Mouse (Mus musculus) ES-CJ7 (cell line): ENCODE results near the gene Agap2.
"Not testable (repeated sequence)": the region's sequence is repeated elsewhere in the genome, so short reads cannot be mapped to it uniquely, and the experiment has no call there.

Experiments
- DNase-seq: peaks from one replicate; pipeline ENCODE4 v3.0.0; 2011; ENCODE audit warnings: low read depth, low spot score

Gene Agap2

DNA sequence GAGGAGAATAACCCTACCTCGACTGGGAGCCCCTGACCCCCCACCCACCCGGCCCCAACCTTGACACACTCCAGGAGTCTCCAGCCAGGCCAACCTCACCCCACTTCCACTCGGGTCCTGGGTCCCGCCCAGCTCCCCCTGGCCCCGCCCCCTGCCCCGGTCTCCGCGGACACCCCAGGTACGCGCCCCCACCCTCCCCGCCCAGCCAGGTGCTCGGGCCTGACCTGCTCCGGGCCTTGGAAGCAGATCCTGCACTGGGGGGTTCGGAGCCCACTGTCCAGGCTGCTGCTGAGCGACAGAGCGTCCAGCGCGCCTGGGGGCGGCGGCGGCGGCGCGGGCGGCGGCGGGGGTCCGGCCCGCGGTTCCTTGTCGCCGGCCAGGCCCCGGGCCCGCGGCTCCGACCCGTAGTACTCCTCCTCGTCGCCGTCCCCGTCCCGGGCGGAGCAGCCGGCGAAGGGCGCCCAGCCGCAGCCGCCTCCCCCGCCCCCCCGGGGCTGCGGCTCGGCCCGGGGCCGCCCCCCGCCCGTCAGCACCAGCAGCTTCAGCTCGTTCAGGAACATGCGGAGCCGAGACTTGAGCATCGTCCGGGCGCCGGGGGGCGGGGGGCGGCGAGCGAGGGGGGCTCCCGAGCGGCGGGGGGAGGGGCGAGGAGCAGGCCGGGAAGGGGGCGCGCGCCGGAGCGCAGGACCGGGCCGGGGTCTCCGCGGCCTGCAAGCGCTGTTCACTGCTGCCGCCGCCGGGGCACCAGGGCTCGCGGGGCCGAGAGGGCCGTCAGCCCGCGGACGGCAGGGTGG, 15.7 kb upstream of the Agap2 start:
- no peak for DNase-seq

DNA sequence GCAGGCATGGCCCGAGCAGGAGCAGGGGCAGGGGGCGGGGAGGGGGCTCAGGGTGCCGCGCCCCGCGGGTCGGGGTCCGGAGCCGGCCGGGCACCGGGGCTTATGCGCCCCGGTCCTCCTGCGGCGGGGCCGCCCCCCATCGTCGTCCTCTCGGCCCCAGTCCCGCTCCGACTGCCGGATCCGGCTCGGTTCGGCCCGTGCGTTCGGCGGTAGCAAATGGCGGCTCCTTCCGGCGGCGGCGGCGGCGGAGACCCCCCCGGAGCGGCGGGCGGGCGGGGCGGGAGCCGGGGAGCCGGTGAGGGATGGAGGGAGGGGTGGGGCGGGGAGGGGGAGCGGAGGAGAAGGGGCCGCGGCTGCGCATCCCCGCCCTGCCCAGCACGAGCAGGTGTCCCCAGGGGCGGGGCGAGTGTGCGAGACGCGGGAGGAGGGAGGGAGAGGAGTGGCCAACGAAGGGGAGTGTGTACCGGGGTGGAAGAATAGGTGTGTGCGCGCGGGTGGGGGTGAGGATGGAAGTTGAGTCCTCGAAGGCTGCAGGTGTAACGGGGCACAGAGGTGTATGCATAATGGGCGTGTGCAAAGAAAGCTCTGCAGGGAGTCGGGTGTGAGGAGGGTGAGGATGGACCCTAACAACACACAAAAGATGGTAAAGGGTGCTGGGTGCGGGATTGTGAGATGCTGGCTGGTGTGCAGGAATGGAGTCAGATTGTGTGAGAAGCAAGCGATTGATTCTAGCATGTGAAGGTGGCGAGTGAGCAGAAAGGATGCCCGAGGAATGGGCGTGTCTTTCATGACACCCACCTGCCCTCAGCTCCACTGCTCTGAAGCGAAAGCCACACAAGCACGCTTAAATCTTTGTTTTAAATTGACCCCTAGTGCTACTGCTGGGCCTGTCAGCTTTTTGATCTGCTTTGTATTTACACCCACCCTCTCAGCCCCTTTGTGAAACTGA, 14.8 kb upstream of the Agap2 start, which contains the start of gene March9:
March9 (minus strand) TSS at position 217 of the 949 bp plus-strand sequence.
- peak; percentile 81 for DNase-seq

DNA sequence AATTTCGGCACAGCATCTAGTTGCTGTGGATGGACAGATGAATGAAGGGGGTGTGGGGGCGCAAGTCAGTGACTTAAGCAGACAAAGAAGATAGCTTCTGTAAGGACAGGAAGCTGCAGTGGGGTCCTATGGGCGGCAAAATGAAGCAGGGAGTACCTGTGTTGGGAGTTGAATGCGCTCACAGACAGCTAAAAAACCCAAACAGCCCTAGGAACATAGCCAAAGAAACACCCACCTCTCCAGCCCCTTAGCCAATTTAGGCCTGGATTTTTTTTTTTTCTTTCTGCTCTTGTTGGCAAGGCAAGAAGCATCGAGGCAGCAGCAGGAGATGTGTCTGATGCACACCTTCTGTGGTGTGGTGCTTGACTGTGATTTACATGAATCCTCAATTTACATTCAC, 14.0 kb upstream of the Agap2 start:
- DNase-seq, result no peak

DNA sequence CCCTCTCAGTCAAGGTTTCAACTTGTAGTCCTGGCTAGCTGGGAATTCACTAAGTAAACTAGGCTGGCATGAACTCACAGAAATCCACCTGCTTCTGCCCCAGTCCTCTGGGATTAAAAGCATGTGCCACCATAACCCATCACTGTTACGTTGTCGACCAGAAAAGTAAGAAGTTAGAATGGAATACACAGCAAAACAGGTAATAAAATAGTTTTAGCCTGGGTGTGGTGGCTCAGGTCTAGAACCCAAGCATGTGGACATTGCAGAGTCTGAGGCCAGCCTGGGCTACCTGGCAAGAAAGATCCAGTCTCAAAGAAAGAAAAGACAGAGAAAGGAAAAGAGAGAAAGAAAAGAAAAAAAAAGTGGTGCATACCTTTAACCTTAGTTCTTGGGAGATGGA, 13.6 kb upstream of the Agap2 start:
- DNase-seq, result no peak

DNA sequence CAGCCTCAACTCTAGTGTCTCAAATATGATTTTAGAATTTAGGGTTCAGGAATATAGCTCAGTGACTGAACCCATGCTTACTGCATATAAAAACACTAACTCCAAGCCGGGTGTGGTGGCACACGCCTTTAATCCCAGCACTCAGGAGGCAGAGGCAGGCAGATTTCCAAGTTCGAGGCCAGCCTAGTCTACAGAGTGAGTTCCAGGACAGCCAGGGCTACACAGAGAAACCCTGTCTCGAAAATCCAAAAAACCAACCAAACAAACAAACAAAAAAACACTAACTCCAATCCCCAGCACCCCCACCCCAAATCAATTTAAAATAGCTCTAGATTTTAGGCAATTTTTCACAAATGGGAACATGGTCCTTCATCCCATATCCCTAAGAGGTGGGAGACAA, 13.0 kb upstream of the Agap2 start:
- not testable (repeated sequence) for DNase-seq

DNA sequence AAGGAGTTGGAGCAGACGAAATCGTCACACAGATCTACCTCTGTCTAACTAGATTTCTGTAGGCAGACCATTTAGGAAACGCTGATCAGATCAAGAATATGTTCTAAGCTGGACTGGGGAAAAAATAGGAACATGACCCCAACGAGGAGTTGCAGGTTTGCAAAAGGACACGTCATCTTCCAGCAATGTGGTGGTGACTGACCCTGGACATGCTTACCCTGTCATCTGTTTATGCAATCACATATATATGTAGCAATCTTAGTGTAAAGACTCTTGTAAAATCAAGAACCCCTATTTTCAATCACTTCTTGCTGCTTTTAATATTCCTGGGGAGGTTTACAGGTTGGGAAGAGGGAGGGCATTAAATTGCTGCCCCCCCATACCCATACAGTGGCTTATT, 12.6 kb upstream of the Agap2 start:
- DNase-seq, result no peak

DNA sequence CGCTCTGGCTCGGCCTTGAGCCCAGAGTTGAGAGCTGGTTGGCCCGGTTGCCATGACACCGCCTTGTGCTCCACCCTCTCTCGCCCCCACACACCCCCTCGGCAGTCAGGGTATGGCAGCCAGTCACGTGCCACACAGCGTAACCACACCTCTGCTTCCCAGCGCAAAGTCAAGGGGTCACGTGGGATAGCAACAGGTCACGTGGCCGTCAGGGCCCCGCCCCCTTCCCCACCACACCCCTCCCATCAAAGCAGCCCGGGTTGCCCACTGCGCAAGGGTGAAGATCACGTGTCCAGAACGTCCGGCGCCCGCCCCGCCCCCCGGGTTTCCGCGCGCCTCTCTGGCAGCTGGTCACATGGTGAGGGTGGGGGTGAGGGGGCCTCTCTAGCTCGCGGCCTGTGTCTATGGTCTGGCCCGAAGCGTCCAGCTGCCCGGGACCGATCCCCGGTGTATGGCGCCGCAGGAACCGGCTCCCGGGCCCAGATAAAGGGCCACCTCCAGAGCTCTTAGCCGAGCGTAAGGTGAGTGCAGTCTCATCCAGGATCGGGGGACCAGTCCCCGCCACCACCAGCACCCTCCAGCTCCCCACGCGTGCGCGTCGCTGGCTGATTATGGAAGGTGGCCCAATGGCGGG, 11.7 kb upstream of the Agap2 start, which contains the start of gene Cdk4:
Cdk4 (plus strand) TSS at position 296 of the 634 bp plus-strand sequence.
- peak; percentile 100 for DNase-seq

DNA sequence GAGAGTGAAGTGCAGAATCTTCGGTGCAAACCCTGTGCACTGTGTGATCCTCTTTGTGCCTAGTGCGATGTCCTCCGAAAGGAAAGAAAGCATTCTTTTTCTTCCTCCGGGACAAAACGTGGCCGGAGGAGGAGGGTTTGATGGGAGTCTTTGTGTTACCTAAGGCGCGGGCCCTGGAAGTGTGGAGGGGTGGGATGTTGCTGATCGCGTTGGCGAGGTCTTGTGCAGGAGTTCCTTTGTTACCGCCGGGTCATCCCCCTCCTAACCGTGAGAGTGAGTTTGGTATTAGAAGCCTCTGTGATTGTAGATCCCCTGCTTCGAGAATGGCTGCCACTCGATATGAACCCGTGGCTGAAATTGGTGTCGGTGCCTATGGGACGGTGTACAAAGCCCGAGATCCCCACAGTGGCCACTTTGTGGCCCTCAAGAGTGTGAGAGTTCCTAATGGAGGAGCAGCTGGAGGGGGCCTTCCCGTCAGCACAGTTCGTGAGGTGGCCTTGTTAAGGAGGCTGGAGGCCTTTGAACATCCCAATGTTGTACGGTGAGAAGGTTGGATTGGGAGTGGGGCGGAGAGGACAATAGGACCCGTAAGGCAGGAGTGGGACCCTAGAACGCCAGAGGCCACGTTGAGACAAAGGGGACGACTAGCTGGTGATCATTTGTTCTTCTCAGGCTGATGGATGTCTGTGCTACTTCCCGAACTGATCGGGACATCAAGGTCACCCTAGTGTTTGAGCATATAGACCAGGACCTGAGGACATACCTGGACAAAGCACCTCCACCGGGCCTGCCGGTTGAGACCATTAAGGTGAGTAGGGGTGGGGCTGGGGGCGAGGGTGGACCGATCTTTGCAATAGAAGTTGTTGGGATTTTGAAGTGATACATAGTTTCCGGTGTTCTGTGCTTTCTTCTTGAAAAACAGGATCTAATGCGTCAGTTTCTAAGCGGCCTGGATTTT, 10.9 kb upstream of the Agap2 start:
- DNase-seq, result no peak

DNA sequence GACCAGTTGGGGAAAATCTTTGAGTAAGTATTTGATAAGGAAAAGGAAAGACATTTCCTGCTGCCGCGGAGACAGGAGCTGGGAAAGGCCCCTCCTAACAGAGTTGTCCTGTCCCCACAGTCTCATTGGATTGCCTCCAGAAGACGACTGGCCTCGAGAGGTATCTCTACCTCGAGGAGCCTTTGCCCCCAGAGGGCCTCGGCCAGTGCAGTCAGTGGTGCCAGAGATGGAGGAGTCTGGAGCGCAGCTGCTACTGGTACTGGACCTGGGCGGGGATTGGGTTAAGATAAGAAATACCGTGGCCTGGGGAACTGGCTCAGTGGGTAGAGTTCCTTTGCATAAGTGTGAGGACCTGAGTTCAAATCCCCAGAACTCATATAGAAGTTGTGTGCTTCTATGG, 9.1 kb upstream of the Agap2 start:
- DNase-seq, result no peak

DNA sequence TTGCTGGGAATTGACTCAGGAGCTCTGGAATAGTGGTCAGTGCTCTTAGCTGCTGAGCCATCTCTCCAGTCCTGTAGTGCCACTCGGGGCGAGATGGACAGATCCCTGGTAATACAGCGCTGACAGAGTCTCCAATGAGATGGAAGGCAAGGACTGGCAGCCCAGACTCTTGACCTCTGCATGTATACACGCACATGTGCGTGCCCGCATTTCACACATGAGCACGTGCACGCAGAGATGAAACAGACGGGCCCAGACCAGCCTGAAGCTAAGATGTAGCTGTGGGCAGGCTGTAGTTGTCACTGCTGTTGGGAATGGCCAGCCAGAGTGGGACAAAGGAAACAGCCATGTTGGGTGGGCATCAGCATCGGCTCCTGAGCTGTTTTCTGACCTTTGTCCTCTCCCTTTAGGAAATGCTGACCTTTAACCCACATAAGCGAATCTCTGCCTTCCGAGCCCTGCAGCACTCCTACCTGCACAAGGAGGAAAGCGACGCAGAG, 8.5 kb upstream of the Agap2 start:
- DNase-seq, result no peak

DNA sequence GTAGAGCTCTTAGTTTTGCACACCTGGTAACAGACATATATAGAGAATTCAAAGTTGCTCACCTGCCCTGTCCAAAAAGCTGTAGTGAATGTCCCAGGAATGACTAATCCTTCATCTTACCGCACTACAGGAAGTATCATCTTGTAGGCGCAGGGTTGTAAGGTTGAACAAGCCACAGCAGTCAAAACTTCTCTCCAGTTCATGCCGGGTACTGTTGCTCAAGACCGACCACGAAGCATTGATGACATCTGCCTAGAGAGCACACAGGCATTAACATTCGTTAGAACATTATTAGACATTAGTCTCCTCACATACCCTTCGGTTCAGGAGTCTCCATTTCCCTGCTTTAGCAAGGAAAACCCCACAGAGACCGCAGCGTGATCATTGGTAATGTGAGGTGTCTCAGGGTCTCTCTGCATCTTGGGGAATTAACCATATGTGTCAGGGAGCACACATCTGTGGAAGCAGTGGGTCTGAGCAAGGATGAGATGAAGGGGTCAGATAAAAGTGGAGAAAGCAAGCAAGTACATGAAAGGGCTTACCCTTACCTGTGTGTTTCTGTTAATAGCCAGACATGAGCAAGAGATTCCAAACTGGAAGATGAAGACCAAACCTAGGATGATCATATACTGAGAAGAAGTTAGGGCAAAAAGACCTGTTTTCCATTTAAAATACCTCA, 6.6 kb upstream of the Agap2 start:
- DNase-seq, result no peak

DNA sequence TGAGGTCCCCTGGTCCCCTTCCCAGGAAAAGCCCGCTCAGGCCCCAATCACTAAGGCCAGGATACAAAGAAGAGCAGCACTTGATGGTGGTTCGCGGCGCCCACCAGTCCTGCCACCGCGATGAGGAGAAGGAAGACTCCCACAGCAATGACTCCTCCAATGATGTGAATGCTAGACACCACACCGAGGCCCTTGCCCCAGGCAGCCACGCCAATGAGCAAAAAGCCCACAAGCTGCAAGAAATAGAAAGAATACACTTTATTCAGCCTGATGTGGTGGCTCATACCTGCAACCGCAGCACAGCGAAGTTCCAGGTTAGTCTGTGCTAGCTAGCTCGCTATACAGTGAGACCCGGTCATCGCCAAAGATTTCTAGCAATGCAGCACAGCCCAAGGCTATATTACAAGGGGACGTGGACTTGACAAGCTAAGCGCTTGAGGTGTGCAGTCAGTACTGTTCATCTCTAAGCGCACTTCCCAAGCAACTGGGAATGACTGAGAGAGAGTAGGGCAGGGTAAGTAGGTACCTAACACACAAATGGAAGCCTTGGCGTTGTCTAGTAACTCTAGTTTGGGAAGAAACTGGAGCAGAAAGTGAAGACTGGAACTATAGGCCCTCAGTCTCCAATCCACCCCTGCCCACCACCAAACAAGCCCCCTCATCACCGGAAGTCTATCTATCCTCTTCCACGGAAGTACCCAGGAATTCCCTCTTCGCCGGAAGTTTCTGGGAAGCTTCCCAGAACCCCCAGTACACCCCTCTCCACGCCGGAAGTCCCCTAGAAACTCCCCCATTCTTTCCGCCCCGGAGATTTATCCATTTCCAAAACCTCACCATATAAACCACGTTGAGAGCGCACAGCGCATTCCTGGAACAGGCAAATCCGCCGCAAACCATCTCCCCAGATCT, 5.5 kb upstream of the Agap2 start:
- DNase-seq, result peak; percentile 75

DNA sequence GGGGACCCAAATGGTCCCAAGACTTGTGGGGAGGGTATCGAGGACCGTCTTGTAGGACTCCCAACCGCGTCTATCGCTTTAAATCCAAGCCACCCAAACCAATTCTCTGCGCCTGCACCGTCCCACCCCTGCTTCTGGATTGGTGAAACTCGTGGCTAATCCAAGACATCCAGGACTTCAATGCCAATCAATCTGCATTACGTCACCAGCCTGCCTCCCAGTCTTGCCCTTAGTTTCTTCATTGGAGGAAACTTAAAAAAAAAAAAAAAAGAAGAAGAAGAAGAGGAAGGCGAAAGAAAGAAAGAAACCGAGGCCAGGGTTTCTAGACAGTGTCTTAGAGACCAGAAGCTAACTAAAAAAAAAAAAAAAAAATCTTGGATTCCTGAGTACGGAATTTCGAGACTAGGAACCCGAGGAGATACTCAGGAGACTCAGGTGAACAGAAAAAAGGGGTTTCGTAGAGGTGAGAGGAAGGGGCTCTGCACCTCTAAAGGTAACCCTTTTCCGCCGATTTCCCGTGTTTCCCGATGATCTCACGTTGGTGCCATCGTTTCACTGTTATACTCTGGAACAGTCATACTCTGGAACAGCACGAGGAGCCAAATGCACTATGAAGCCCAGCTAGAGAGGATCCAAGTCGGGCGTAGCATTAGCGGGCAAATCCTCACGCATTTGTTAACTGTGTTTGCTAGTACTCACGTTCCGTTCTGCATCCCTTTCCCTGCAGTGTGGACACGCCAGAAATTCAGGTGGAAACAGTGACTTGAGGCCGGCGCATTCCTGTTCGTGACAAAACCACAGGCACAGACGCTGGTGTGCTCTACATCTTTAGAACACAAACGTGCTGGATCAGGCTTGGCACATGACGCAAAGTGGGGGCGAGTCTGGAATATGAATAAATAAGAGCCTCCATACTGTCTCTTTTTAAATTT, 4.6 kb upstream of the Agap2 start, which contains the start of gene Tspan31:
Tspan31 (minus strand) TSS at position 75 of the 932 bp plus-strand sequence.
- peak; percentile 98 for DNase-seq

DNA sequence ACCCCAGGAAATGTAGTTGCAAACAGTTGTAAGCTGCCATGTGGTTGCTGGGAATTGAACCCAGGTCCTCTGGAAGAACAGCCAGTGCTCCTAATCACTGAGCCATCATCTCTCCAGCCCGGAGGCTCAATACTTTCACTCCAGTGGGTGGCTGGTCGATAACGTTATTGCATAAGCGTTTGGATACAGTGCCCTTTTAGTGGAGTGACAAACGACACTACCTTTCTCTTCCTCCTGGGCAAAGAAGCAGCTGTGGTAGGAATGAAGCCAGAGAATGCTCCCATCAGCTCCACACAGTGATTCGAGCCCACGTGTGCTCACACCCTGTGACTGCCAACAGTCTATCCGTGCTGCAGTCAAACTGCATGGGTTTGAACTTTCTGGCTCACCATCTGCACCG, 3.9 kb upstream of the Agap2 start:
- DNase-seq, result no peak

DNA sequence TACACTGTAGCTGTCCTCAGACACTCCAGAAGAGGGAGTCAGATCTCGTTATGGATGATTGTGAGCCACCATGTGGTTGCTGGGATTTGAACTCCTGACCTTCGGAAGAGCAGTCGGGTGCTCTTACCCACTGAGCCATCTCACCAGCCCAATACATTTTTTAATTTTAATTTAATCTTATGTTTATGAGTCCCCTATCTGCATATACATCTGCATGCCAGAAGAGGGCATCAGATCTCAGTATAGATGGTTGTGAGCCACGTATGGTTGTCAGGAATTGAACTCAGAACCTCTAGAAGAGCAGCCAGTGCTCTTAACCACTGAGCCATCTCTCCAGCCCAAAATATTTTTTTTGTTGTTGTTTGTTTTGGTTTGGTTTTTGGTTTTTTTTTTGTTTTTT, 2.8 kb upstream of the Agap2 start:
- not testable (repeated sequence) for DNase-seq

DNA sequence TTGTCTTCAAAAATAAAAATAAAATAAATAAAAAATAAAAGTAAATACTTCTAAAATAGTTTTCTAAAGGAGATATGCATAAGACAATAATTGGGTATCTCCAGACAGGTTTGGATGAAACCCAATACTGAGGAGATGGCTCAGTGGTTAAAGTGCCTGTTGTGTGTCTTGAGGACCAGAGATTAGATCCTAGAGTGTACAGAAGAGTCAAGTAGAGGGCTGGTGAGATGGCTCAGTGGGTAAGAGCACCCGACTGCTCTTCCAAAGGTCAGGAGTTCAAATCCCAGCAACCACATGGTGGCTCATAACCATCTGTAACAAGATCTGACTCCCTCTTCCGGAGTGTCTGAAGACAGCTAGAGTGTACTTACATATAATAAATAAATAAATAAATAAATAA, 2.1 kb upstream of the Agap2 start:
- DNase-seq, result not testable (repeated sequence)

DNA sequence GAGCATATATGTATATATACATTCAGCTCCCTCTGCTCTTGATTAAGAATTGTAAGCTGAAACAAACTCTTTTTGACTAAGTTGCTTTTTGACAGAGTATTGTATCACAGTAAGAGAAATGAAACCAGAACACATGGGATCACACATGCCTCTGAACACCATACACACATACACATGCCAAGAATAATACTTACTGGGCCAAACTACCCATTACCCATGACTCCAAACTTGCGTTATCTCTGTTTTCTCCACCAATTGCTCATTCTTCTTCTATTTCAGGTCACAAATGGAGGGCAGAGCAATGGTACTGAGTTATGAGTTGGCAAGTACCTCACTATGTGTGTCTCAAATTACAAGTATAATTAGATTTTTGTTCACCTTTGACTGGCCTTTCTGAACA, 1.1 kb upstream of the Agap2 start:
- DNase-seq, result no peak

DNA sequence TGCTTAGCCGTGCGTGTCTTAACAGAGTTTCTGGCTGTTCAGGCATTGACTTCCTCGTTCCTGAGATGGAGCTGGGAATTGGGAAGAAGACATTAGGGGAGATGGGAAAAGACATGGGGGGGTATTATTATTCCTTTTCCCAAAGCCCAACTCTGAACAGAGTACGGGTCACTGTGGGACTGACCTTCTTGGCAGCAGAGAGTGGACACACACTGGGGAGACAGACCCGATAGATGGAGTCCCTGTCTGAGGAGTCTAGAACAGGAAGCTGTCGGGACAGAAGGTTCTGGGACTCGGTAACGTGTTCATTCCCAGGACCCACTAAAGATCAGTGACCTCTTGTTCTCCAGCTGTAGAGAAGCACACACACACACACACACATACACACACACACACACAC, 567 bp downstream of the Agap2 start:
- no peak for DNase-seq
